Mouse (Mus musculus) small intestine, adult 2 months (tissue): ENCODE data around the gene 1700012B09Rik.

Source experiments
- CTCF ChIP-seq: fragments of 200-500 bp; IDR thresholded peaks from 2 replicates; pipeline ENCODE4 v1.5.1; 2012; ENCODE audit warnings: low read depth, mild to moderate bottlenecking, control low read depth, inconsistent platforms, low read length, moderate library complexity, mixed read lengths; ENCODE audit not compliant: insufficient replicate concordance, insufficient read length; ENCODE audit errors: extremely low read depth
- POLR2A ChIP-seq: fragments of 200-500 bp; IDR thresholded peaks from 2 replicates; pipeline ENCODE4 v1.6.1; 2012; ENCODE audit warnings: low read depth, mild to moderate bottlenecking, control low read depth, inconsistent platforms, low read length, moderate library complexity

DNA sequence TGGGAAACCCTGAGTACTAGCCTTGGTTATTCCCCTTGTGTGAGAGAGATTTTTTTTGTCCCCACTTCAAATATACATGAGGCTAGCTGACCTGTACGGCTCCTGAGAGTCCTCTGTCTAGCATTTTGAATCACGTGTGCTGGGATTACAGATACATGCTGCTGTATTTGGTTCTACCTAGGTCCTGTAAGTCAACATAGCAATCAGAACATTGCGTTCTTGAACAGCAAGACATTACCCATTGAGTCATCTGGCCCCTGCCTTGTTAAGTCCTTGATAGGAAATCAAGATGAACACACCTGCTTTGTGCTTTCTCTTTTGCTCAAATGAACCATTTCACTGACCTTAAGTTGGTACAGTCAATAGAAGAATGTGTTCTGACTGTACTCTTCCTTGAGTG, 16.4 kb downstream of the 1700012B09Rik start:
- TF ChIP-seq CTCF (no peak), POLR2A (no peak)
